Mouse (Mus musculus) liver, embryonic 15.5 days (tissue): ENCODE measurements around the gene Tlk1. TPM values are rescaled to one million over a fixed set of nuclear protein-coding genes. Genes with fewer than 3 reads are reported as not detected.
"Not testable (repeated sequence)": the region's sequence is repeated elsewhere in the genome, so short reads cannot be mapped to it uniquely, and the experiment has no call there.

Experiments used
- ATAC-seq: fragments of 200-750 bp; cut with Nextera tagmentation; 2 replicates; pipeline ENCODE4 v1.8.0; 2017; ENCODE audit warnings: moderate number of reproducible peaks, mild to moderate bottlenecking, moderate library complexity; ENCODE audit not compliant: insufficient read depth
- H3K27ac ChIP-seq: fragments of 300-500 bp; sonication (generic); replicated peaks from 2 replicates; pipeline ENCODE4 v1.5.1; 2015; ENCODE audit warnings: mild to moderate bottlenecking, inconsistent platforms
- H3K27me3 ChIP-seq: fragments of 300-500 bp; sonication (generic); 2 replicates; pipeline ENCODE4 v1.6.1; 2015; ENCODE audit warnings: mild to moderate bottlenecking, inconsistent platforms
- H3K36me3 ChIP-seq: fragments of 300-500 bp; sonication (generic); replicated peaks from 2 replicates; pipeline ENCODE4 v1.6.1; 2015; ENCODE audit warnings: moderate library complexity, mild to moderate bottlenecking, inconsistent platforms
- H3K4me1 ChIP-seq: fragments of 300-500 bp; sonication (generic); replicated peaks from 2 replicates; pipeline ENCODE4 v1.6.1; 2015; ENCODE audit warnings: inconsistent platforms
- H3K4me2 ChIP-seq: fragments of 300-500 bp; sonication (generic); 2 replicates; pipeline ENCODE4 v1.6.1; 2015; ENCODE audit warnings: moderate library complexity, mild to moderate bottlenecking, inconsistent platforms
- H3K4me3 ChIP-seq: fragments of 300-500 bp; sonication (generic); replicated peaks from 2 replicates; pipeline ENCODE4 v1.5.1; 2015; ENCODE audit warnings: mild to moderate bottlenecking, inconsistent platforms
- H3K9ac ChIP-seq: fragments of 300-500 bp; sonication (generic); 2 replicates; pipeline ENCODE4 v1.6.1; 2015; ENCODE audit warnings: moderate library complexity, mild to moderate bottlenecking, inconsistent platforms
- H3K9me3 ChIP-seq: fragments of 300-500 bp; sonication (generic); replicated peaks from 2 replicates; pipeline ENCODE4 v1.6.1; 2016; ENCODE audit warnings: inconsistent platforms
- WGBS: fragments of 180-500 bp; shearing (Covaris S2); methylation state at CpG from one replicate; pipeline ENCODE4 v1.1.7; 2015; ENCODE audit warnings: mixed read lengths; ENCODE audit not compliant: insufficient replicate concordance; 5-methylcytosine and 5-hydroxymethylcytosine counted together
- polyA plus RNA-seq: library from polyadenylated mRNA; unstranded; fragments of >200 nt; fragmentation: Nextera tagmentation; extraction: Ambion mirVana; gene quantifications from 2 replicates; pipeline ENCODE4 v1.2.1, GENCODE M21; 2015

Gene Tlk1
- polyA plus RNA-seq, 1 experiment from 2014 or later, result 30.1 TPM

- ATAC-seq, result no peak
- WGBS, result 86% methylated on average over 2 of the region's 2 CpGs
These were observed 9.5 kb downstream of the Tlk1 start for GRCm38 (mm10) chr2:70816016-70816415.

GRCm38 (mm10) chr2:70813608-70814007 is 11.9 kb downstream of the Tlk1 start:
- WGBS, result 75% methylated on average over 4 of the region's 4 CpGs
- peaks cover 41% of the 10 kb centered on the region for H3K4me1 ChIP-seq
- H3K27ac ChIP-seq, result no peak overlapping the region
- H3K36me3 ChIP-seq, result 0 out of 2 replicates have a peak, but pooled peaks cover 6% of the 10 kb centered on the region
- no peak overlapping the region for H3K4me3 ChIP-seq
- no peak overlapping the region for H3K4me2 ChIP-seq
- no peak for ATAC-seq
- no peaks in the 10 kb centered on the region for H3K27me3 ChIP-seq
- H3K9me3 ChIP-seq, result no peaks in the 10 kb centered on the region
- no peak overlapping the region for H3K9ac ChIP-seq

More at GRCm38 (mm10) chr2:70816016-70816415, 9.5 kb downstream of the Tlk1 start:
- no peaks in the 10 kb centered on the region for H3K9me3 ChIP-seq
- H3K27me3 ChIP-seq, result no peaks in the 10 kb centered on the region
- peaks cover 39% of the 10 kb centered on the region for H3K4me1 ChIP-seq
- H3K9ac ChIP-seq, result no peak overlapping the region
- 0 out of 2 replicates have a peak, but pooled peaks cover 3% of the 10 kb centered on the region for H3K36me3 ChIP-seq
- H3K27ac ChIP-seq, result no peak overlapping the region
- H3K4me3 ChIP-seq, result no peak overlapping the region
- H3K4me2 ChIP-seq, result no peak overlapping the region

- no peak for ATAC-seq
- Histone ChIP-seq H3K27me3 (no peaks in the 10 kb centered on the region), H3K9ac (no peak overlapping the region), H3K4me3 (no peak overlapping the region), H3K9me3 (no peaks in the 10 kb centered on the region), H3K4me2 (no peak overlapping the region), H3K36me3 (0 out of 2 replicates have a peak, but pooled peaks cover 8% of the 10 kb centered on the region), H3K4me1 (peaks cover 40% of the 10 kb centered on the region), H3K27ac (no peak overlapping the region)
- WGBS, result 73% methylated on average over 3 of the region's 3 CpGs
These were observed 14.1 kb downstream of the Tlk1 start for GRCm38 (mm10) chr2:70811476-70811875.

DNA sequence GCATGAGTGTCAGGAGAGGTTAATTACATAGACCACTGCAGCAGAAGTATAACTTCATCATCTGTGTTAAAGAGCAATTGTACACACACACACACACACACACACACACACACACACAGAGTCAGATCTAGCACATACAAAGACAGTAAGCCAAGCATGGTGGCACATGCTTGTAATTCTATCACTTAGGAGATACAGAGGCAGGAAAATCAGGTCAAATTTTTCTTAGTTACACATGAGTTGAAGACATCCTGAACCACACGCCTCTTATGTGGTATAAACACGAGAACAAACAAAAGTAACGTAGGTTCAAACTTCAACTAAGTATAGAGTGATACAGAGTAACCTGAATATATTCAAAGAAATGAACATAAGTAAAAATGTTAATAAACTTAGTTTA is 15.6 kb downstream of the Tlk1 start:
- no peak overlapping the region for H3K4me2 ChIP-seq
- no peak overlapping the region for H3K9ac ChIP-seq
- peaks cover 37% of the 10 kb centered on the region for H3K4me1 ChIP-seq
- no peak overlapping the region for H3K4me3 ChIP-seq
- WGBS, result 88% methylated on average over 3 of the region's 3 CpGs
- no peaks in the 10 kb centered on the region for H3K9me3 ChIP-seq
- no peak overlapping the region for H3K27ac ChIP-seq
- ATAC-seq, result no peak
- H3K27me3 ChIP-seq, result no peaks in the 10 kb centered on the region
- H3K36me3 ChIP-seq, result peaks cover 22% of the 10 kb centered on the region

GRCm38 (mm10) chr2:70808681-70809080 is 16.8 kb downstream of the Tlk1 start:
- Histone ChIP-seq H3K9ac (no peak overlapping the region), H3K27ac (no peak overlapping the region; the same call in 1 of the 2 replicates), H3K4me3 (no peak overlapping the region), H3K27me3 (no peaks in the 10 kb centered on the region), H3K4me2 (no peak overlapping the region), H3K36me3 (peaks cover 31% of the 10 kb centered on the region), H3K4me1 (peaks cover 34% of the 10 kb centered on the region), H3K9me3 (no peaks in the 10 kb centered on the region)
- no peak for ATAC-seq

DNA sequence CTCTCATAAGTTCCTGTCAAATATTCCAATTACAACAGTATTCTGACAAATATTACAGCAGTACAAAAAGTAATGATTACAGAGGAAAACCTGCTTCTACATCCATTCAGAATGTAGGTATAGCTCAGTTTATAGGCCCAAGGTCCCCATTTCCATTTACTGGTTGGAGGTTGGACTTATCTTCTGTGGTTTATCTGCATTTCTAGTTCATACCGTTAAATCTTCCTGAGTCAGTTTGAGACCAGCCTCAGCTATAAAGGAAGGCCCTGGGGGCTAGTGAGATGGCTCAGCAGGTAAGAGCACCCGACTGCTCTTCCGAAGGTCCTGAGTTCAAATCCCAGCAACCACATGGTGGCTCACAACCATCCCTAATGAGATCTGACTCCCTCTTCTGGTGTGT is 17.9 kb downstream of the Tlk1 start:
- not testable (repeated sequence) for H3K27me3 ChIP-seq, H3K9me3 ChIP-seq, H3K4me2 ChIP-seq, H3K4me3 ChIP-seq, ATAC-seq, H3K27ac ChIP-seq, H3K9ac ChIP-seq
- WGBS, result 49% methylated on average over 3 of the region's 3 CpGs
- Histone ChIP-seq H3K4me1 (peaks cover 36% of the 10 kb centered on the region), H3K36me3 (peaks cover 36% of the 10 kb centered on the region)

GRCm38 (mm10) chr2:70806020-70806419 is 19.5 kb downstream of the Tlk1 start:
- WGBS, result 91% methylated on average over 5 of the region's 5 CpGs
- Histone ChIP-seq H3K9ac (no peak overlapping the region), H3K4me1 (peaks cover 46% of the 10 kb centered on the region), H3K27me3 (no peaks in the 10 kb centered on the region), H3K9me3 (no peaks in the 10 kb centered on the region), H3K4me2 (no peak overlapping the region), H3K27ac (no peak overlapping the region), H3K36me3 (peaks cover 44% of the 10 kb centered on the region), H3K4me3 (no peak overlapping the region)
- no peak for ATAC-seq

DNA sequence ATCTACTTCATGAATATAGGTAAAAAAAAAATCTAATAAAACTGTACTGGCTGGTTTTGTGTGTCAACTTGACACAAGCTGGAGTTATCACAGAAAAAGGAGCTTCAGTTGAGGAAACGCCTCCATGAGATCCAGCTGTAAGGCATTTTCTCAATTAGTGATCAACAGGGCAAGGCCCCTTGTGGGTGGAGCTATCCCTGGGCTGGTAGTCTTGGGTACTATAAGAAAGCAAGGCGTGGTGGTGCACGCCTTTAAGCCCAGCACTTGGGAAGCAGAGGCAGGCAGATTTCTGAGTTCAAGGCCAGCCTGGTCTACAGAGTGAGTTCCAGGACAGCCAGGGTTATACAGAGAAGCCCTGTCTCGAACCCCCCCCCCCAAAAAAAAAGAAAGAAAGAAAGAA is 21.8 kb downstream of the Tlk1 start:
- peaks cover 37% of the 10 kb centered on the region for H3K4me1 ChIP-seq
- ATAC-seq, result not testable (repeated sequence)
- WGBS, result 55% methylated on average over 4 of the region's 4 CpGs

DNA sequence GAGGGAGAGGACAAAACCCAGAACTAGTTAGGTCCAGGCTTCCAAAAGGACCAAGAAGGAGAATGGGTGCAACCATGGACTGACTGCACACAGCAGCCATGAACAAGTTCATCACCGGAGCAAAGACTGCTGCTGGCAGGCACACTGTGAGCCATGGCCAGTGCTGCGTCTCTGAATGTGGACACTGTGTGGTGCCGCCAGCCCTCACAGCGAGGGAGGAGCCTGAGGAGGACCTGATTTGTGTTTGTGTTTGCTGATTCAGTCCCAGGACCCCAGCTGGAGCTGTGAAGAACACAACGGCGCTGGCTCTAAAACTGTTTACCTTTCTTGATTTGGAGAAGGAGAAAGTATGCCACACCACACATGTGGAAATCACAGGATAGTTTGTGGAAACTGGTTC is 22.9 kb downstream of the Tlk1 start:
- 72% methylated on average over 6 of the region's 6 CpGs for WGBS
- no peaks in the 10 kb centered on the region for H3K27me3 ChIP-seq
- no peak for ATAC-seq
- peaks cover 47% of the 10 kb centered on the region for H3K36me3 ChIP-seq
- H3K9me3 ChIP-seq, result no peaks in the 10 kb centered on the region
- peaks cover 36% of the 10 kb centered on the region for H3K4me1 ChIP-seq
- H3K9ac ChIP-seq, result no peak overlapping the region
- H3K27ac ChIP-seq, result no peak overlapping the region
- no peak overlapping the region for H3K4me3 ChIP-seq
- H3K4me2 ChIP-seq, result no peak overlapping the region

More for the DNA sequence above, 21.8 kb downstream of the Tlk1 start:
- not testable (repeated sequence) for H3K27me3 ChIP-seq, H3K9me3 ChIP-seq, H3K9ac ChIP-seq, H3K27ac ChIP-seq, H3K4me3 ChIP-seq, H3K4me2 ChIP-seq
- peaks cover 51% of the 10 kb centered on the region for H3K36me3 ChIP-seq

DNA sequence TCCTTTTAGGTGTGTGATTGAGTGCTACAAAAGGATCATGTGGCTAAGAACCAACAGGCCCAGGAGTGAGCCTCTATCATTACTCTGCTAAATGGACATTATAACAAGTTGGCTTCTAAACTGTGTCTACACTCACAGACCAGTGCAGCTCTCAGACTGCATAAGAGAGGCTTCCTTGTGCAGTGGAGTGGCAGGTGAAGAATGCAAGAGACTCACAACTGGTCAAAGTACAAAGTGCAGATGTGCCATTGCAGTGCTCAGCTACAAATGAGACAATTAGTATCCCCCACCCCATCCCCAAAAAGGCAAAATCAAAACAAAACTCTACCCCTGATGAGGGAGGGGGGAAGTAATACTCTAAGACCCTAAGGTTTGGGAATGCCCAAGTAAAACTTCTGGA is 24.0 kb downstream of the Tlk1 start:
- no peaks in the 10 kb centered on the region for H3K9me3 ChIP-seq
- ATAC-seq, result no peak
- no peak overlapping the region for H3K4me2 ChIP-seq
- peaks cover 47% of the 10 kb centered on the region for H3K36me3 ChIP-seq
- H3K4me3 ChIP-seq, result no peak overlapping the region
- no peak overlapping the region for H3K27ac ChIP-seq
- H3K9ac ChIP-seq, result no peak overlapping the region
- H3K4me1 ChIP-seq, result peaks cover 36% of the 10 kb centered on the region
- H3K27me3 ChIP-seq, result no peaks in the 10 kb centered on the region

DNA sequence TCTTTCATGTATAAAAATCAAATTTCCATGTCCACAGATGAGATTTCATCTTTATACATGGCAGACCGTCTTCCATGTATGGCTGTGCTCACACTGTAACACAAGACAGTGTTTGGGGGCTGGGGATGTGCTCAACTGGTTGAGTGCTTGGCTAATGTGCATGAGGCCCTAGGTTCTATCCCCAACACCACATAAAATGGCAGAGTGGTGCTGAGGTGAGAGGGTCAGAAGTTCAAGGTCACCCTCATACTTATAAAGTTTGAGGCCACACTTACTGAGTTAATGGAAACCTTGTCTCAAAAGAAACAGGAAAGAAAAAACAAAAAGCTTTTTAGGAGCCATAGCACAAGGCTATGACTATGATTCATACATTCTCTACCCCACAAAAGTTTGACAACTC is 25.1 kb downstream of the Tlk1 start:
- no peak for ATAC-seq
- no peak overlapping the region for H3K4me3 ChIP-seq
- WGBS, result 92% methylated on average over 1 of the region's 1 CpGs
- no peak overlapping the region for H3K9ac ChIP-seq
- H3K9me3 ChIP-seq, result no peaks in the 10 kb centered on the region
- H3K27me3 ChIP-seq, result no peaks in the 10 kb centered on the region
- H3K27ac ChIP-seq, result no peak overlapping the region
- H3K4me2 ChIP-seq, result no peak overlapping the region
- H3K4me1 ChIP-seq, result peaks cover 36% of the 10 kb centered on the region
- H3K36me3 ChIP-seq, result peaks cover 38% of the 10 kb centered on the region

GRCm38 (mm10) chr2:70793276-70793675 is 32.3 kb downstream of the Tlk1 start:
- WGBS, result 82% methylated on average over 4 of the region's 4 CpGs
- Histone ChIP-seq H3K9me3 (no peaks in the 10 kb centered on the region), H3K36me3 (peaks cover 17% of the 10 kb centered on the region), H3K4me2 (no peak overlapping the region), H3K9ac (no peak overlapping the region), H3K27me3 (no peaks in the 10 kb centered on the region), H3K4me1 (peaks cover 9% of the 10 kb centered on the region; the same call in 1 of the 2 replicates), H3K4me3 (no peak overlapping the region), H3K27ac (no peak overlapping the region)
- ATAC-seq, result no peak
